Mouse (Mus musculus) heart, adult 2 months (tissue): ENCODE data around the gene Nr2e3.

Source experiments
- CTCF ChIP-seq: fragments of 200-600 bp; IDR thresholded peaks from 2 replicates; pipeline ENCODE4 v1.8.1; 2022; ENCODE audit warnings: antibody characterized with exemption, mild to moderate bottlenecking, moderate library complexity
- POLR2A ChIP-seq: fragments of 200-500 bp; IDR thresholded peaks from 2 replicates; pipeline ENCODE4 v1.6.1; 2011; ENCODE audit warnings: mild to moderate bottlenecking, low read depth, low read length, control low read depth; ENCODE audit not compliant: insufficient read depth

DNA sequence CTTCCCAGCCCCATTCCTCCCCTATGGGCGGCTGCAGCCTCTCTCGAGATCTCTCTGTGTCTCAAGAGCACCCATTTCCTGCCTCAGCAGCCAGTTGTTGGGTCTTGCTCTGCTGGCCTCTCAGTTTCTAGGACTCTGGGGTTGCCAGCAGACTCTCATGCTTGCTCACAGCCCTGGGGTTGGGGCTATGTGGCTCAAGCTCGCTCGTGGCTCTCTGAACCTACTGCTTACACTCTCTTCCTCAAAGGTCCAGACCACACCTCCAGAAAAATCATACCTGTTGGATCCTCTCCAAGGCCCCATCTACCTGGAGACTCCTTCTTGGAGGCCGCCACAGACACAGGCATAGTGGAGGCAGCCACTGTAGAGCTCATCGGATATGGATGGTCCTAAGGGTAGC, 10.9 kb downstream of the Nr2e3 start:
- TF ChIP-seq CTCF: no peak
- TF ChIP-seq POLR2A: no peak
